Mouse (Mus musculus) forebrain, embryonic 13.5 days (tissue): ENCODE measurements around the gene Hacl1. TPM values are rescaled to one million over a fixed set of nuclear protein-coding genes. Genes with fewer than 3 reads are reported as not detected.
A peak's percentile ranks its signal among the peaks of the same experiment; 100 is the strongest.

Source experiments
- ATAC-seq: fragments of 200-750 bp; cut with Nextera tagmentation; 2 replicates; pipeline ENCODE4 v1.8.0; 2017
- H3K27ac ChIP-seq: fragments of 300-500 bp; sonication (generic); 2 replicates; pipeline ENCODE4 v1.5.1; 2015; ENCODE audit warnings: inconsistent platforms, mild to moderate bottlenecking, moderate library complexity
- H3K27me3 ChIP-seq: fragments of 300-500 bp; sonication (generic); 2 replicates; pipeline ENCODE4 v1.6.1; 2015; ENCODE audit warnings: mild to moderate bottlenecking, inconsistent platforms
- H3K36me3 ChIP-seq: fragments of 300-500 bp; sonication (generic); 2 replicates; pipeline ENCODE4 v1.6.1; 2015; ENCODE audit warnings: mild to moderate bottlenecking, inconsistent platforms; ENCODE audit not compliant: poor library complexity, severe bottlenecking
- H3K4me1 ChIP-seq: fragments of 300-500 bp; sonication (generic); 2 replicates; pipeline ENCODE4 v1.6.1; 2015; ENCODE audit warnings: inconsistent platforms
- H3K4me2 ChIP-seq: fragments of 300-500 bp; sonication (generic); 2 replicates; pipeline ENCODE4 v1.6.1; 2015; ENCODE audit warnings: inconsistent platforms, mild to moderate bottlenecking, moderate library complexity
- H3K4me3 ChIP-seq: fragments of 300-500 bp; sonication (generic); 2 replicates; pipeline ENCODE4 v1.5.1; 2015; ENCODE audit warnings: mild to moderate bottlenecking, inconsistent platforms
- H3K9ac ChIP-seq: fragments of 300-500 bp; sonication (generic); 2 replicates; pipeline ENCODE4 v1.6.1; 2015; ENCODE audit warnings: mild to moderate bottlenecking, inconsistent platforms
- H3K9me3 ChIP-seq: fragments of 300-500 bp; sonication (generic); replicated peaks from 2 replicates; pipeline ENCODE4 v1.6.1; 2016; ENCODE audit warnings: inconsistent platforms
- WGBS: fragments of 180-500 bp; shearing (Covaris S2); methylation state at CpG from one replicate; pipeline ENCODE4 v1.1.7; 2015; 5-methylcytosine and 5-hydroxymethylcytosine counted together
- polyA plus RNA-seq: library from polyadenylated mRNA; unstranded; fragments of >200 nt; fragmentation: Nextera tagmentation; extraction: Ambion mirVana; gene quantifications from 2 replicates; pipeline ENCODE4 v1.2.1, GENCODE M21; 2015

Hacl1 gene
- 7.7 and 8.9 TPM in 2 replicates for polyA plus RNA-seq

GRCm38 (mm10) chr14:31640890-31641505, at the start of gene Hacl1, which contains the start of gene Btd:
Hacl1 (minus strand) TSS chr14:31641286.
Btd (plus strand) TSS chr14:31641028.
- peak within 1 kb of the TSS; percentile 71 for H3K9ac ChIP-seq
- peaks cover 16% of the 10 kb centered on the region for H3K4me1 ChIP-seq
- under 1% methylated on average over 30 of the region's 30 CpGs for WGBS
- H3K4me2 ChIP-seq: peak within 1 kb of the TSS; percentile 94
- H3K9me3 ChIP-seq: no peaks in the 10 kb centered on the region
- H3K36me3 ChIP-seq: no peaks in the 10 kb centered on the region
- ATAC-seq: peak; percentile 98
- H3K4me3 ChIP-seq: peak within 1 kb of the TSS; percentile 65
- H3K27me3 ChIP-seq: no peaks in the 10 kb centered on the region
- peak within 1 kb of the TSS; percentile 59; the same call in 1 of the 2 replicates for H3K27ac ChIP-seq

- H3K4me3 ChIP-seq: no peak overlapping the region
- no peaks in the 10 kb centered on the region for H3K36me3 ChIP-seq
- H3K9ac ChIP-seq: no peak overlapping the region
- WGBS: 94% methylated on average over 1 of the region's 1 CpGs
- no peaks in the 10 kb centered on the region for H3K27me3 ChIP-seq
- no peaks in the 10 kb centered on the region for H3K9me3 ChIP-seq
- H3K27ac ChIP-seq: no peak overlapping the region
- ATAC-seq: no peak
- no peak overlapping the region for H3K4me2 ChIP-seq
- no peaks in the 10 kb centered on the region for H3K4me1 ChIP-seq
These were observed 45.1 kb upstream of the Hacl1 start for GRCm38 (mm10) chr14:31686231-31686630.

DNA sequence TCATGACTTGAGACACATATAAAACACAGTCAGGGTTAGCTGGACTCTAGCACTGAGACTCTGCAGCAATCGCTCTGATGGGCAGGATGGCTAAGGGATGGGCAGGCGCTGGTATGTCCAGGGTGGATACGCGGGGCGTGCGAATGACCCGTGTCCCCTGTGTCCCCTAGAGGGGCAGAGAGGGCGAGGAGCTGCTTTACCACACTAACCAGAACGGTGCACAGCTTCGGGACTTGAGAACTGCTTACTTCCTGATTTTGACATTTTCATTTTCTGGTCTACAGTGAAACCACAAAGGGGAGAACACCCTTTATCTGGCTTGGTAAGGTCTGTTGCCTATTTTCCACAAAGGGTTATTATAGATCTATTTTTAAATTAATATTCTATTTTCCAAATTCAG, 44.6 kb upstream of the Hacl1 start:
- H3K27me3 ChIP-seq: no peaks in the 10 kb centered on the region
- no peak for ATAC-seq
- WGBS: 93% methylated on average over 10 of the region's 10 CpGs

GRCm38 (mm10) chr14:31684343-31685040, 43.4 kb upstream of the Hacl1 start:
- no peaks in the 10 kb centered on the region for H3K27me3 ChIP-seq
- no peak overlapping the region for H3K27ac ChIP-seq
- H3K9ac ChIP-seq: no peak overlapping the region
- H3K4me2 ChIP-seq: no peak overlapping the region
- no peaks in the 10 kb centered on the region for H3K4me1 ChIP-seq
- no peaks in the 10 kb centered on the region for H3K36me3 ChIP-seq
- 73% methylated on average over 7 of the region's 7 CpGs for WGBS
- no peak overlapping the region for H3K4me3 ChIP-seq
- ATAC-seq: no peak
- no peaks in the 10 kb centered on the region for H3K9me3 ChIP-seq

More for the DNA sequence above, 44.6 kb upstream of the Hacl1 start:
- no peak overlapping the region for H3K27ac ChIP-seq
- no peaks in the 10 kb centered on the region for H3K9me3 ChIP-seq
- H3K9ac ChIP-seq: no peak overlapping the region
- no peak overlapping the region for H3K4me3 ChIP-seq
- no peaks in the 10 kb centered on the region for H3K36me3 ChIP-seq
- H3K4me1 ChIP-seq: no peaks in the 10 kb centered on the region
- H3K4me2 ChIP-seq: no peak overlapping the region

DNA sequence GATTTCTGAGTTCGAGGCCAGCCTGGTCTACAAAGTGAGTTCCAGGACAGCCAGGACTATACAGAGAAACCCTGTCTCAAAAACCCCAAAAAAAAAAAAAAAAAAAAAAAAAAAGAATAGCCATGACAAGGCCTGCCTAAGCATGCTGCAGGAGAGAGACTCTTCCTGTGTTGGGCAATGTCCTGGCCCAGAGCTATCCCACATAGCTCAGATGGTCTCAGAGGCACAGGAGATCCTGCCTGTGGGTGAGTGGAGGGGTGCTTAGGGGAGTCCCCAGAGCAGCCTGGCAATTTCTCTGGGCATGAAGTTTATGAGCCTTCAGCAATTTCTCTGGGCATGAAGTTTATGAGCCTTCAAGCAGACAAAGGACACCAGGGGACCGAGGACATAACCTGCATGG, 42.5 kb upstream of the Hacl1 start:
- WGBS: 84% methylated on average over 2 of the region's 2 CpGs
- H3K4me1 ChIP-seq: no peaks in the 10 kb centered on the region

GRCm38 (mm10) chr14:31681931-31682555, 41.0 kb upstream of the Hacl1 start:
- Histone ChIP-seq H3K9me3 (no peaks in the 10 kb centered on the region), H3K4me1 (no peaks in the 10 kb centered on the region), H3K9ac (no peak overlapping the region), H3K36me3 (no peaks in the 10 kb centered on the region), H3K27me3 (no peaks in the 10 kb centered on the region), H3K27ac (no peak overlapping the region), H3K4me2 (no peak overlapping the region), H3K4me3 (no peak overlapping the region)
- ATAC-seq: no peak
- 53% methylated on average over 5 of the region's 5 CpGs for WGBS

More for the DNA sequence above, 42.5 kb upstream of the Hacl1 start:
- H3K27ac ChIP-seq: no peak overlapping the region
- H3K4me2 ChIP-seq: no peak overlapping the region
- ATAC-seq: no peak
- no peaks in the 10 kb centered on the region for H3K9me3 ChIP-seq
- H3K4me3 ChIP-seq: no peak overlapping the region
- H3K27me3 ChIP-seq: no peaks in the 10 kb centered on the region
- no peaks in the 10 kb centered on the region for H3K36me3 ChIP-seq
- H3K9ac ChIP-seq: no peak overlapping the region

GRCm38 (mm10) chr14:31681291-31681690, 40.2 kb upstream of the Hacl1 start:
- Histone ChIP-seq H3K27ac (no peak overlapping the region), H3K27me3 (no peaks in the 10 kb centered on the region), H3K4me3 (no peak overlapping the region), H3K4me2 (no peak overlapping the region), H3K4me1 (no peaks in the 10 kb centered on the region), H3K9me3 (no peaks in the 10 kb centered on the region), H3K36me3 (no peaks in the 10 kb centered on the region), H3K9ac (no peak overlapping the region)
- 83% methylated on average over 9 of the region's 9 CpGs for WGBS
- no peak for ATAC-seq

DNA sequence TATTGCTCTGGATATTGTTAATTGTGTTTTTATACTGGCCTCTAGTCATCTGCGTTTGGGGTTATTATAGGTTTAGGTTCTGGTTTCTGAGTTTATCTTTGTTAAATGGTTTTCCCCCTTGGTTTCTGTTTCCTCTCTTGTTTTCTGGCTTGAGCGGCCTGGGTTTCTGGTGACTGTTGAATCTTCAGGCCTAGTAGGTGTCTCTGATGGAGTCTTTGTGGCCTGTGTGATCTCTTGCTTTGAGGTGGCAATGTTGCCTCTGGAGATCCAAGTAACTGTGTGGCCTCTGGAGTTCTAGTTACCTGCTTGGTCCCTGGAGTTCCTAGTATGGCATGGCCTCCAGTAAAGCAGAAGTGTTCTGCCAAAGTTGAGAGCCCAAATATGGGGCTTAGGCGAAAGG, 39.6 kb upstream of the Hacl1 start:
- Histone ChIP-seq H3K36me3 (no peaks in the 10 kb centered on the region), H3K4me3 (no peak overlapping the region), H3K9ac (no peak overlapping the region), H3K4me1 (no peaks in the 10 kb centered on the region), H3K27me3 (no peaks in the 10 kb centered on the region), H3K27ac (no peak overlapping the region), H3K9me3 (no peaks in the 10 kb centered on the region), H3K4me2 (no peak overlapping the region)
- no peak for ATAC-seq
- 94% methylated on average over 3 of the region's 3 CpGs for WGBS

DNA sequence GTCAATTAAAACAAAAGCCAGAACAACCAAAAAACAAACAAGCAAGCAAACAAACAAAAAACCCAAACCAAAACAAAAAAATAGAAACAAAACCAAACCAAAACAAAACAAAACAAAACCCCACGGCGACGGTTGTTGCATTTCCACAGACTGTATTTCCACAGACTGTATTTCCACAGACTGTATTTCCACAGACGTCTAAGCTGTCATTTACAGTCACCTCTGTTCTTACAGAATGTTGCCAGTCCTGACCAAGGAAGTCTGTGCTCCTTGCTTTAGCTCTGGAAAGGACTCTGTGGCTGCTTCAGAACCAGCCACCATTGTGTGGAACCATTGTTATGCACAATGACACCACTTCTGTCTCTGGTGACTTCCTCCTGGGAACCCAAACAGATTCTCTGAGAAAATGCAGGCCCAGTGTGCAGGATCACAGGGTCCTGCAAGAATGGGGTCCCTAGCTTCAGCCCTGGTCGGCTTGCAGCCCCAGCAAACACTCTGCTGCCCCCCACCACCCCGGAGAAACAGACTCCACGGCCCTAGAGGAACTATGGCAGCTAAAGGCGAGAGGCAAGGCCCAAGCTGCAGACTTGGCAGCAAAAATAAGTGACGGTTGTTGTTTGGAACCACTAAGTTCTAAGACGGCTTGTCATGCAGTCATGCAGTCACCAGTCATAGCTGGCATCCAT, 30.7 kb upstream of the Hacl1 start:
- Histone ChIP-seq H3K9ac (no peak overlapping the region), H3K4me3 (no peak overlapping the region), H3K36me3 (peaks cover 5% of the 10 kb centered on the region), H3K4me2 (no peak overlapping the region), H3K27ac (no peak overlapping the region), H3K4me1 (peaks cover 26% of the 10 kb centered on the region), H3K9me3 (no peaks in the 10 kb centered on the region), H3K27me3 (no peaks in the 10 kb centered on the region)
- no peak for ATAC-seq
- 51% methylated on average over 10 of the region's 10 CpGs for WGBS

- Histone ChIP-seq H3K27ac (peak overlapping the region; percentile 71), H3K9ac (peak overlapping the region; percentile 41), H3K36me3 (peaks cover 5% of the 10 kb centered on the region), H3K27me3 (no peaks in the 10 kb centered on the region), H3K9me3 (no peaks in the 10 kb centered on the region), H3K4me1 (peaks cover 30% of the 10 kb centered on the region), H3K4me2 (no peak overlapping the region), H3K4me3 (no peak overlapping the region)
- WGBS: 51% methylated on average over 15 of the region's 15 CpGs
- peak; percentile 73 for ATAC-seq
These were observed 28.8 kb upstream of the Hacl1 start for GRCm38 (mm10) chr14:31669642-31670490.

DNA sequence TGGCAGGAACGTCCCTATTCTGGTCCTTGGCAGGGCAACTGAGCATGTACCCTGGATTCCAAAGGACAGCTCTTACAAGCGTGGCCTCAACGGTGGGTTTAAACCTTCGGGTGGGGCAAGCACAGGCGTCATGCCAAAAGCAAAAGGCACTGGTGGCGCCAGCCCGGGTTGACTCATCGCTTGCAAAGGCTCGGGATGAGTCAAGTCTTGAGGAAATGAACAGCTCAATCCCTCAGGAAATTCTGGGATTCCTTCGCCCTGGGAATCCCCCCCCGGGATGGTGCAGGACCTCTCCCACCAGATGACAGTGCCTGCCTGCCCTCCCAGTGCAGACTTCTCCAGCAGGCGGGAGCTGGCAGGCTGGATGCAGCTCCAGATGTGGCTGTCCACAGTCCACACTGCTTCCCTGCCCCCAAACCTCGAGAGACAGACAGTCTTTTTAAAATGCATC, 28.1 kb upstream of the Hacl1 start:
- H3K4me2 ChIP-seq: no peak overlapping the region
- no peak overlapping the region for H3K4me3 ChIP-seq
- peaks cover 37% of the 10 kb centered on the region for H3K4me1 ChIP-seq
- H3K36me3 ChIP-seq: peaks cover 5% of the 10 kb centered on the region
- WGBS: 68% methylated on average over 13 of the region's 13 CpGs
- peak; percentile 33; the same call in 1 of the 2 replicates for ATAC-seq
- no peaks in the 10 kb centered on the region for H3K9me3 ChIP-seq
- H3K27ac ChIP-seq: peak overlapping the region; percentile 71
- peak overlapping the region; percentile 41 for H3K9ac ChIP-seq
- H3K27me3 ChIP-seq: no peaks in the 10 kb centered on the region
